Mouse (Mus musculus) left cerebral cortex, postnatal 4 days (tissue): ENCODE results near the gene Inpp1. TPM values are rescaled to one million over a fixed set of nuclear protein-coding genes. Genes with fewer than 3 reads are reported as not detected.

ENCODE experiments used
- DNase-seq: peaks from one replicate; pipeline ENCODE4 v3.0.0-alpha.2; 2022
- intact Hi-C: fragments of 180-260 bp; cut with DNase I; formaldehyde crosslinking; loops from one replicate; pipeline ENCODE4 v1.15.1; 2025
- total RNA-seq, 2 experiments: library from RNA; stranded (reverse); gene quantifications; 2 replicates each; pipeline ENCODE4 v1.2.3; 2021

The Inpp1 gene
- total RNA-seq, 2 experiments from 2014 or later, result 37.5 to 44.2 TPM

DNA sequence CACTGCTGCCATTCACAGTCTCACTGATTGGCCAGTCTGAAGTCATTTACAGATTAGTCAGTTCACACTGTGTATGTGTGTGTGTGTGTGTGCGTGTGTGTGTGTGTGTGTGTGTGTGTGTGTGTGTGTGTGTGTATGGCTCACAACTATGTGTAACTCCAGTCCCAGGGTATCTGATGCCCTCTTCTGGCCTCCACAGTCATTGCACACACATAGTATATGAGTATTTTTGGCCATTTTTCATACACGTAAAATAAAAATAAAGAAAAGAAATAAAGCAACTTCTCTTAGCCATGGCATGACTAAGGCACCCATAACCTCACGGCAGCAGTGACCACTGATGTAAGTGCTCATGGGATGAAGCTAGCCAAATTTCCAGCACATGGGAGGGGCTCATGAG lies 23.8 kb downstream of the Inpp1 start:
- DNase-seq, result no peak
- intact Hi-C loops, result no loop called here

- intact Hi-C loops, result no loop called here
- DNase-seq, result no peak
Observed at GRCm38 (mm10) chr1:52792701-52793100, 24.8 kb downstream of the Inpp1 start.

- no peak for DNase-seq
- intact Hi-C loops, result no loop called here
Observed at GRCm38 (mm10) chr1:52787254-52787653, 30.2 kb downstream of the Inpp1 start.

DNA sequence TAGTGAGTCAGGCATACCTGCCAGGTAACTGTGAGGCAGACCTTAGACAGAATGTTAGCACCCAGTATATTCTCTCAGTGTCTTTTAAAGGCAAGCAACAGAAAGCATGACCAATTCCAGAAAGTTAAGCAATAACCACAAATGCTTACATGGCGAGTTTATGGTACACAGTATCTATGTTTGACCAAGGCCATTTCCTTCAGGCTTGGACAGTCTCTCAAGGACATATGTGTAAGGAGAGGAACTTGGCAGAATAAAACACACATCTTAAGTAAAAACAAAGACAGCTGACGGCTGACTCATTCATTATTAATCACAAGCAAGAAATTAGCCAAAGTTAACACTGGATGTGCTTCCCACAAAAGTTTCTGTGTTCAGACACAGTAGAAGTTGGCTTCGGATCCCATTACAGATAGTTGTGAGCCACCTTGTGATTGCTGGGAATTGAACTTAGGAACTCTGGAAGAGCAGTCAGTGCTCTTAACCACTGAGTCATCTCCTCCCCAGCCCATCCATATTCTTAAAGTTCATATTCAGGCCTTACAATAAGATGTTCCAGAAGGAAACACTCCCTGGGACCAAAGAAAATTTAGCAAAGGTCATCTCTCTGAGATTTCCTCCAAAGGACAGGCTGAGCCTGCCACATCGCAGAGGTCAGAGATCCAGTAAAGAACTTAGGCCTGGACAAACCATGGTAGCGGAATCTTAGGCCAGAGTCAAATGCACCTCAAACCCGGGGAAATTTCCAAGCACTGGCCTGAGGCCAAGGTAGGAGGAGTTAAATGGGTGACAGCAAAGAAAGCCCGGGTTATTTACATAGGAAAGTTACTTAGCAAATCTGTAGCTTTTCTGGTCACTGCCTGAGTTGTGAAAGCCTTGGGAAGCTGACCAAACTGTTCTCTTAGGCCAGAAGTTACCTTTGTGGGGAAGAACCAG lies 52.0 kb downstream of the Inpp1 start:
- peak; percentile 13 for DNase-seq
- intact Hi-C loops, result no loop called here

DNA sequence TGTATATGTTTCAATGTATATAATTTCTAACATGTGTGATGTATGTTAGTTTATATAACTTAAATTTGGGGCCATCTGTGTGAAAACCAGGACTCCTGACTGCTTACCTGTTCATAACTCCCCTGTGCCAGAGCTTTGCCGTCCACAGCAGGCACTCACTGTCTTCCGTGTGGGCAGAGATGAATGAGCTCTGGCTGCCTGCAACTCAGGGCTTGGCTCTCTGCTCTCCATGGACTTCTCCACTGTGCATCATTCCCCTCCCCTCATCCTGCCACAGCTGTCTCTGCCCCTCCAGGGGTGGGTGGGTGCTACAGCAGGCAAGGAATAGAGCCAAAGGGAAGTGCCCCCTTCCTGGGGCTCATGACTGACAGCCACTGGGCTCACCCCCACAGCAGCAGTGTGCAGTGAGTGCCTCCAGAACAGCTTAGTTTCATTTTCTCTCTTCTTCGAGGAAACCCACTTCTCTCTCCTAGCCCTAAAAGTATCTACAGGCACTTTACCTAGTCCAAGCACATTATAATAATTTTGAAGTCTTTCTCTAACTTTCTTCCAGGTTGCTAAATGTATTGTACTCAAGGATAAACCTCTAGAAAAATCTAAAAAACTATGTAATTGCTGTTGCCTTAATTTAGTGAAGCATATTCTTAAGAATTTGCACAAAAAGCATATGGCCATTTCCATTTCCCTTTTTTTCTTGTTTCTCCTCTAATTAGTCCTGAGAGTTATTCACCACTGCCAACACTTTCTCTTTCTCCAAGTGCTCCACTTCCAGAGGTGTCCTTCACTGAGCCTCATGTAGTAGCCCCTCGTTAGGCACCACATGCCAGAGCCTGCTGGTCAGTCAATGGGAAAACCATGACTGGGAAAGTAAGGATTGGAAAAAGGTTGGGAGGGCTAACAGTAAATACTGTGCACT lies 53.3 kb downstream of the Inpp1 start:
- intact Hi-C loops, result no loop called here
- DNase-seq, result no peak

GRCm38 (mm10) chr1:52758174-52758573 lies 59.3 kb downstream of the Inpp1 start:
- intact Hi-C loops, result no loop called here

DNA sequence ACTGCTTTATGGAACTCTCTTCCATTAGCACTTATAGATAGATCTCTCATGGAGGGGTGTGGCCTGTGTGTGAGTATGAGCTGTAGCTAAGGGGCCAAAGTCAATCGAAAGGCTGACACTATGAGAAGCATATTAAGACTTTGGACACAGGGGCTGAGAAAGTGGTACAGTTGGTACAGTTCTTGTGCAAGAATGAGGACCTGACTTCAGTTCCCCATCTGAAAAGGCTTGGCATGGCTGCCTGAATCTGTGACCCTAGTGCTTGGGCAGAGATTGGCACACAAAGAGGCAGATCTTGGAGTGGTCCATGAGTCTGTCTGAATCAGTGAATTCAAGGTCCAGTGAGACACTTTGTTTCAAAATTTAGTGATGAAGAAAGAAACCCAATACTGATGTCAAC lies 63.2 kb downstream of the Inpp1 start:
- no peak for DNase-seq
- intact Hi-C loops, result no loop called here

More at GRCm38 (mm10) chr1:52758174-52758573, 59.3 kb downstream of the Inpp1 start:
- DNase-seq, result no peak

GRCm38 (mm10) chr1:52753828-52754227 lies 63.7 kb downstream of the Inpp1 start:
- no peak for DNase-seq
- intact Hi-C loops, result no loop called here

- no peak for DNase-seq
- intact Hi-C loops, result no loop called here
Observed at GRCm38 (mm10) chr1:52752706-52753105, 64.8 kb downstream of the Inpp1 start.

DNA sequence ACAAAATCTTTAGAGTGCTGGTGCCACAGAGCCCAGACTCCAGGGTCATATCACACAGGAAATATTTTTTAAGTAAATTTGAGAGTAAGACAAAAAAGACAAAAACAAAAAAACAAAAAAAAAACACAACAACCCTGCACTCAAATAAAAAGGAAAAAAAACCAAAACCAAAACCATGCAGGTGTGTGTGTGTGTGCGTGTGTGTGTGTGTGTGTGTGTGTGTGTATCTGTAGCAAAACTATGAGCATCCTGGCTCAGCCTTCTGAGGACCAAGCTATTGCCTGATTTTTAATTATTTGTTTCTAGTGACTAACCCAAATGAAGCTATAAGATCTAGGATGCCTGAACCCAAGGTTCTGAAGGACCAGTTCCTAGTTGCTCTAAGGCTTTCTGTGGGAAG lies 65.9 kb downstream of the Inpp1 start:
- DNase-seq, result no peak
- intact Hi-C loops, result no loop called here

GRCm38 (mm10) chr1:52749978-52750377 lies 67.5 kb downstream of the Inpp1 start:
- no peak for DNase-seq
- intact Hi-C loops, result loop anchor here (5.0 to 10.0 kb wide), 2 partner anchors 103 to 445 kb away; no protein-coding TSS in a partner anchor

DNA sequence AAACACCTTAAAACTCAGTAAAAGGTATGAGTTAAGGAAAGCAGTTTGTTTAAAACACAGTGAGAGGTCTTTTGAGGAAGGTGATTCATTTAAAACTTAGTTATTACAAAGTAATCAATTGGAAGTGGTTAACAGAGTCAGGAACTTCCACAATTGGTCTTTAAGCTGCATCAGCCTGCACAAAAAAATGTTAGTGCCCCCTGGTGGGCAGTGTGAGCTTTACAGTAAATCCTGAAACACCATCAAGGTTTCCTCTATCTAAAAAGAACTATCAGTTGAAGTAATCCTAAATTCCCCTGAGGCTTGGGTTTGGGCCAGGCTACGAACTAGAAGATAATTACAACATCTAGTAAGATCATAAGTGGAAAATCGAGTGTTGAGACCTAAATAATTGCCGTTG lies 69.2 kb downstream of the Inpp1 start:
- intact Hi-C loops, result loop anchor here (5.0 to 10.0 kb wide), 2 partner anchors 101 to 443 kb away; no protein-coding TSS in a partner anchor
- DNase-seq, result peak; percentile 68

- DNase-seq, result no peak
- intact Hi-C loops, result loop anchor here (10.0 kb wide), 1 partner anchor 438 kb away; no protein-coding TSS in a partner anchor
Observed at GRCm38 (mm10) chr1:52742567-52742966, 74.9 kb downstream of the Inpp1 start.

Other genes with a start within 250 kb of the Inpp1 start
- gene Nemp2, start 187.0 kb downstream of the Inpp1 start, total RNA-seq, result 1 to 10 TPM; 7.7 to 8.8 TPM
- 10 to 100 TPM; 54.1 to 57.5 TPM for gene Mfsd6, start 90.2 kb downstream of the Inpp1 start, total RNA-seq
- 10 to 100 TPM; 12.9 to 14.3 TPM for gene Hibch, start 27.2 kb upstream of the Inpp1 start, total RNA-seq
- 1 to 10 TPM; 8.5 TPM for gene 1700019D03Rik, start 202.5 kb upstream of the Inpp1 start, total RNA-seq
- 1 to 10 TPM; 1.2 to 1.3 TPM for gene Mstn, start 244.0 kb upstream of the Inpp1 start, total RNA-seq